In the genomic region with DNA sequence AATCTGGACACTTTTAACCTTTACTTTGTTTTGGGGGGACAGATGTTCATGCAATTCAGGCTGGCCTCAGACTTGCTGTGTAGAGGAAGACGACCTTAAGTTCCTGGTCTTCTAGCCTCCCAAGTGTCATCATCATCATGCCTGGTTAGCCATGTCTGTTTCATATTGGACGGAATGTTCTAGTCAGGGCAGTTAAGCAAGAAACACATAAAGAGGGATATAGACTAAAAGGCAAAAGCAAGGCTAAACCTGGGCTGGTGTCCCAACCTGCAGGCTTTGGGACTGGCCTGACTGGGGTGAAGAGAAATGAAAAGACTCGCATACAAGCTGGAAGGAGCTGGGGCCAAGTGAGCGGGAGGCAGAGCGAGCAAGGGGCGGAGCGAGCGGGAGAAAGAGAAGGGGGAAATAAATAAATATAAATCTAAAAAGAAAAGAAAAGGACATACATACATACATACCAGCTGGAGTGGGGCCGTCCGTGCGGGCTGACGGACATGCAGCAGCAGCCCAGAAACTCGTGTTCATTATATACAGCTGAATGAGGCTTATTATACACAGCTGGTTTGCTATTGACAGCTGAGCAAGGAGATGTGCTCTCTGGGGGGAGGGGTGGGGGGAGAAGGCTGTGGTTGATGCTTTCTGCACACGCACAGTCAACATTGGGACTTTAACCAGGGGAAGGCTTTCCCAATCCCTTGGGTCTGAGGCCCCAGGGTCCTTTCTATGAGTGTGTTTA, we compare ENCODE assay signal across 21 mouse cellular contexts. TPM values are rescaled to one million over a fixed set of nuclear protein-coding genes. Genes with fewer than 3 reads are reported as not detected.
DNase-seq lines count a peak whose midpoint lies in the region; ATAC-seq and TF ChIP-seq lines count a peak whose summit lies in the region.
"Had no signal": no experiment of that assay in that cellular context is flagged by ENCODE, and none has a peak within 500 bp of the region (broad histone marks: within the 10 kb centered on the region; RNA-seq: fewer than 3 reads in every experiment).

No protein-coding gene starts in this region.

- H3K27ac ChIP-seq in heart, embryonic 10.5 days, result no peak overlapping the region
- H3K27ac ChIP-seq in heart, embryonic 11.5 days (ENCODE audit: low read depth, low read length), result no peak overlapping the region
- peak overlapping the region; percentile 47 for H3K27ac ChIP-seq in lung, postnatal 0 days (ENCODE audit: low read length)
- 0 out of 2 replicates have a peak overlapping the region, but pooled peaks have one; percentile 23 for H3K27ac ChIP-seq in embryonic facial prominence, embryonic 15.5 days (replicated peaks)
- H3K27ac ChIP-seq: hindbrain, embryonic 12.5 days; liver, embryonic 15.5 days; midbrain, embryonic 15.5 days had no signal

- H3K4me2 ChIP-seq in heart, embryonic 11.5 days, result no peak overlapping the region
- H3K4me2 ChIP-seq in lung, postnatal 0 days (replicated peaks; ENCODE audit: low read depth, low read length), result no peak overlapping the region
- H3K4me2 ChIP-seq in embryonic facial prominence, embryonic 15.5 days (replicated peaks), result no peak overlapping the region
- H3K4me2 ChIP-seq: hindbrain, embryonic 12.5 days; liver, embryonic 15.5 days; midbrain, embryonic 15.5 days had no signal

- TF ChIP-seq POLR2A in lung, adult 2 months (IDR thresholded peaks at IDR 0.05; ENCODE audit: borderline replicate concordance, extremely low read depth, low read depth, low read length), result no peak

- no peak for ATAC-seq in heart, embryonic 11.5 days (replicated peaks; ENCODE audit: insufficient number of reproducible peaks, low FRiP score, low TSS enrichment)
- peak; percentile 38 for ATAC-seq in lung, postnatal 0 days
- no peak for ATAC-seq in embryonic facial prominence, embryonic 15.5 days (ENCODE audit: insufficient number of reproducible peaks, low FRiP score, low TSS enrichment, low read depth)
- ATAC-seq: midbrain, embryonic 15.5 days had no signal

- peaks cover 4% of the 10 kb centered on the region for H3K4me1 ChIP-seq in heart, embryonic 10.5 days
- 0 out of 2 replicates have a peak, but pooled peaks cover 3% of the 10 kb centered on the region for H3K4me1 ChIP-seq in heart, embryonic 11.5 days (ENCODE audit: control insufficient read depth, insufficient read depth, low read length)
- peaks cover 2% of the 10 kb centered on the region; the same call in 1 of the 2 replicates for H3K4me1 ChIP-seq in lung, postnatal 0 days (ENCODE audit: insufficient read depth, low read depth, low read length)
- no peaks in the 10 kb centered on the region for H3K4me1 ChIP-seq in lung, adult 2 months (ENCODE audit: control insufficient read depth, insufficient read depth, low read length)
- H3K4me1 ChIP-seq in embryonic facial prominence, embryonic 15.5 days, result peaks cover 12% of the 10 kb centered on the region; the same call in 1 of the 2 replicates
- H3K4me1 ChIP-seq: midbrain, embryonic 15.5 days had no signal

- no peak for TF ChIP-seq CTCF in lung, postnatal 0 days (IDR thresholded peaks at IDR 0.05)
- no peak for TF ChIP-seq CTCF in lung, adult 2 months (IDR thresholded peaks at IDR 0.05; ENCODE audit: insufficient read depth, low read length)

- 83% methylated on average over 14 of the region's 14 CpGs for WGBS in heart, embryonic 10.5 days
- WGBS in heart, embryonic 11.5 days (ENCODE audit: insufficient replicate concordance), result 87% methylated on average over 14 of the region's 14 CpGs
- 64% methylated on average over 14 of the region's 14 CpGs for WGBS in lung, postnatal 0 days
- 82% methylated on average over 14 of the region's 14 CpGs for WGBS in lung, adult 2 months
- whole genome bisulfite sequencing in embryonic facial prominence, embryonic 15.5 days, result 50% methylated on average over 14 of the region's 14 CpGs

- H3K27me3 ChIP-seq in heart, embryonic 10.5 days (ENCODE audit: insufficient read depth, poor library complexity, severe bottlenecking), result no peaks in the 10 kb centered on the region
- H3K27me3 ChIP-seq in heart, embryonic 11.5 days (ENCODE audit: control insufficient read depth, insufficient read depth, low read length), result no peaks in the 10 kb centered on the region
- H3K27me3 ChIP-seq in lung, postnatal 0 days (replicated peaks; ENCODE audit: insufficient read depth, low read length), result no peaks in the 10 kb centered on the region
- no peaks in the 10 kb centered on the region for H3K27me3 ChIP-seq in embryonic facial prominence, embryonic 15.5 days
- H3K27me3 ChIP-seq: hindbrain, embryonic 12.5 days; midbrain, embryonic 15.5 days had no signal

- no peak overlapping the region for H3K4me3 ChIP-seq in heart, embryonic 10.5 days
- no peak overlapping the region for H3K4me3 ChIP-seq in heart, embryonic 11.5 days (ENCODE audit: low read depth, low read length)
- no peak overlapping the region for H3K4me3 ChIP-seq in lung, postnatal 0 days (ENCODE audit: low read depth, low read length)
- no peak overlapping the region for H3K4me3 ChIP-seq in lung, adult 2 months (replicated peaks; ENCODE audit: extremely low read depth, low read depth, low read length)
- H3K4me3 ChIP-seq in embryonic facial prominence, embryonic 15.5 days (replicated peaks), result no peak overlapping the region
- H3K4me3 ChIP-seq: erythroblast, embryonic 14.5 days; hindbrain, embryonic 12.5 days; liver, embryonic 15.5 days; midbrain, embryonic 15.5 days had no signal

- peak; percentile 56 for DNase-seq in heart, embryonic 10.5 days (ENCODE audit: low spot score)
- peak; percentile 82 for DNase-seq in lung, postnatal 0 days (ENCODE audit: low spot score)
- DNase-seq in lung, adult 2 months, result no peak
- DNase-seq in retina, postnatal 1 day, result peak; percentile 62
- DNase-seq in testis, postnatal 10 days (ENCODE audit: low spot score), result no peak
- no peak for DNase-seq in urinary bladder, adult 2 months (ENCODE audit: low spot score)
- DNase-seq: cerebellum, postnatal 10 days; embryo, embryonic 11 days; kidney, adult 18-20 months; layer of hippocampus, adult 9-11 months; spleen, adult 18-20 months; thymus, postnatal 36 days had no signal

- H3K9ac ChIP-seq in heart, embryonic 11.5 days (ENCODE audit: low read depth, low read length), result no peak overlapping the region
- H3K9ac ChIP-seq in lung, postnatal 0 days (replicated peaks; ENCODE audit: low read depth), result no peak overlapping the region
- H3K9ac ChIP-seq in embryonic facial prominence, embryonic 15.5 days, result no peak overlapping the region
- H3K9ac ChIP-seq: hindbrain, embryonic 12.5 days; liver, embryonic 15.5 days; midbrain, embryonic 15.5 days had no signal

- peak; percentile 85 for TF ChIP-seq EP300 in lung, postnatal 0 days (IDR thresholded peaks at IDR 0.05)

- H3K9me3 ChIP-seq in heart, embryonic 10.5 days, result no peaks in the 10 kb centered on the region
- no peaks in the 10 kb centered on the region for H3K9me3 ChIP-seq in heart, embryonic 11.5 days (replicated peaks; ENCODE audit: control insufficient read depth, low read length)
- H3K9me3 ChIP-seq in lung, postnatal 0 days (ENCODE audit: low read length), result no peaks in the 10 kb centered on the region
- H3K9me3 ChIP-seq in embryonic facial prominence, embryonic 15.5 days (replicated peaks), result no peaks in the 10 kb centered on the region
- H3K9me3 ChIP-seq: hindbrain, embryonic 12.5 days; liver, embryonic 15.5 days; midbrain, embryonic 15.5 days had no signal

- no peaks in the 10 kb centered on the region for H3K36me3 ChIP-seq in heart, embryonic 10.5 days
- no peaks in the 10 kb centered on the region for H3K36me3 ChIP-seq in heart, embryonic 11.5 days (ENCODE audit: control insufficient read depth, insufficient read depth, low read length)
- no peaks in the 10 kb centered on the region for H3K36me3 ChIP-seq in lung, postnatal 0 days (ENCODE audit: insufficient read depth, low read length)
- H3K36me3 ChIP-seq in embryonic facial prominence, embryonic 15.5 days, result no peaks in the 10 kb centered on the region
- H3K36me3 ChIP-seq: hindbrain, embryonic 12.5 days; liver, embryonic 15.5 days; midbrain, embryonic 15.5 days had no signal

RNA-seq across cellular contexts. Expression of gene Fkbp5, which starts 26.1 kb away (rescaled TPM):
- 16.0 and 21.9 TPM in 2 replicates for polyA plus RNA-seq in heart, embryonic 10.5 days (2016; fragmentation: Nextera tagmentation; extraction: Ambion mirVana)
- 5.0 and 5.8 TPM in 2 replicates for polyA plus RNA-seq in heart, embryonic 11.5 days (2014; fragmentation: Nextera tagmentation; extraction: Ambion mirVana)
- 15.8 and 26.9 TPM in 2 replicates for polyA plus RNA-seq in lung, postnatal 0 days (2015; fragmentation: Nextera tagmentation; extraction: Ambion mirVana)
- polyA plus RNA-seq in lung, adult 2 months (2012; rRNA removed), result 8.8 and 14.8 TPM in 2 replicates
- 35.8 and 36.5 TPM in 2 replicates for polyA plus RNA-seq in embryonic facial prominence, embryonic 15.5 days (2015; fragmentation: Nextera tagmentation; extraction: Ambion mirVana)
- polyA plus RNA-seq in urinary bladder, adult 2 months (2012; rRNA removed), result 13.5 and 22.6 TPM in 2 replicates

RNA-seq across cellular contexts. Expression of gene Armc12, which starts 39.4 kb away (rescaled TPM):
- 0.10 TPM in 1 of 2 replicates, not detected in the other for polyA plus RNA-seq in heart, embryonic 10.5 days (2016; fragmentation: Nextera tagmentation; extraction: Ambion mirVana)
- polyA plus RNA-seq in heart, embryonic 11.5 days (2014; fragmentation: Nextera tagmentation; extraction: Ambion mirVana), result not detected in 2 replicates
- polyA plus RNA-seq in lung, postnatal 0 days (2015; fragmentation: Nextera tagmentation; extraction: Ambion mirVana), result not detected in 2 replicates
- not detected in 2 replicates for polyA plus RNA-seq in lung, adult 2 months (2012; rRNA removed)
- not detected in 2 replicates for polyA plus RNA-seq in embryonic facial prominence, embryonic 15.5 days (2015; fragmentation: Nextera tagmentation; extraction: Ambion mirVana)
- polyA plus RNA-seq in urinary bladder, adult 2 months (2012; rRNA removed), result not detected in 2 replicates
- polyA plus RNA-seq: erythroblast, embryonic 14.5 days; heart, embryonic 16.5 days; hindbrain, embryonic 12.5 days; liver, embryonic 15.5 days; midbrain, embryonic 15.5 days; stomach, embryonic 14.5 days had no signal

RNA-seq across cellular contexts. Expression of gene Clpsl2, which starts 58.0 kb away (rescaled TPM):
- not detected in 2 replicates for polyA plus RNA-seq in heart, embryonic 10.5 days (2016; fragmentation: Nextera tagmentation; extraction: Ambion mirVana)
- not detected in 2 replicates for polyA plus RNA-seq in heart, embryonic 11.5 days (2014; fragmentation: Nextera tagmentation; extraction: Ambion mirVana)
- not detected in 2 replicates for polyA plus RNA-seq in lung, postnatal 0 days (2015; fragmentation: Nextera tagmentation; extraction: Ambion mirVana)
- not detected in 2 replicates for polyA plus RNA-seq in lung, adult 2 months (2012; rRNA removed)
- polyA plus RNA-seq in embryonic facial prominence, embryonic 15.5 days (2015; fragmentation: Nextera tagmentation; extraction: Ambion mirVana), result not detected in 2 replicates
- not detected in 2 replicates for polyA plus RNA-seq in urinary bladder, adult 2 months (2012; rRNA removed)
- polyA plus RNA-seq: erythroblast, embryonic 14.5 days; heart, embryonic 16.5 days; hindbrain, embryonic 12.5 days; limb, embryonic 14.5 days; liver, embryonic 15.5 days; midbrain, embryonic 15.5 days; stomach, embryonic 14.5 days had no signal

Comparison
In these comparisons a context has a peak if more than half of its experiments do, and no peak if none do; other contexts are left out.
1. DNase-seq: peak in heart, embryonic 10.5 days (single experiment), lung, postnatal 0 days (single experiment) and retina, postnatal 1 day (single experiment); none in lung, adult 2 months (single experiment), testis, postnatal 10 days (single experiment) and urinary bladder, adult 2 months (single experiment).
2. H3K27ac ChIP-seq: peak in lung, postnatal 0 days (single experiment) and embryonic facial prominence, embryonic 15.5 days (single experiment); none in heart, embryonic 10.5 days (single experiment) and heart, embryonic 11.5 days (single experiment).